Mouse (Mus musculus) kidney, postnatal 36 days (tissue): ENCODE data around the gene Zfhx3.
A peak's percentile ranks its signal among the peaks of the same experiment; 100 is the strongest.

Source experiments
- DNase-seq, 2 experiments: peaks; one replicate each; pipeline ENCODE4 v3.0.0; 2021 to 2022; ENCODE audit warnings: mixed read lengths in 2 of 2

Gene Zfhx3

GRCm38 (mm10) chr8:108689694-108690093 is 747.2 kb downstream of the Zfhx3 start:
- no peak for DNase-seq

DNA sequence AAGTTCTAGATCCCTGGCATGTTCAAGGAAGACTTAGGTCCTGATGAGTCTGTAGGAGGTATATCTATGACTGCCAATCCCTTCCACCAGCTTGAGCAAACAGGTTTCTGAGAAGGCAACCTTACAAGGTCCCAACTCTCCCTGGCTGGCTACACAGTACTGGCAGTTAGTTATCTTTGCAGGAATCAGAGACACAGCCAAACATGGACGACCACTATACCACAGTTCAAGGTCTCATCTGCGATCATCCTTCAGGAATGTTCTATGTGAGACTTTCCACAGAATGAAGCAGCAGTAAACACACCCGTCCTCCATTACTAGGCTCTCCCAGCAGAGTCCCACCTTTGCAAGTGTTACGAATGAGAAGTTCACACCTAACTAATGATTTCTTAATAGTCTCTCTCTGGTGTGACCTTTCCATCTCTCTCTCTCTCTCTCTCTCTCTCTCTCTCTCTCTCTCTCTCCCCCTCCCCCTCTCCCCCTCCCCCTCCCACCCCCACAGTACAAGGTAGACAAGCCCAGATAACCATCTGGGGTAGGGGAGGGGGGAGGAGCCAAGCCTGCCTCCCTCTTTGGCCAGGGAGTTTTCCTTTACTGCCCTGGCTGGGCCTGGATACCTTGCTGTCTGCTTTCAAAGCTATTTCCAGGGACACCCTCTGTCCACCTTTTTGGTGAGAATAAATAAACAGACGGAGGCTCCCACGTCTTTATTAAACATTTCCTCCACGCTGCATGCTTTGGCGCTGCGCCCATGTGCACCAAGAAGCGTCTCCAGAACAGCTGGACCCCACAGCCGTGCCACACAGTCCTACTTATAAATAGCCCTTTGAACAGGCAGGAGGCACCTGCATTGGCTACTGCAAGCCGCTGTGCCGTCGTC is 748.4 kb downstream of the Zfhx3 start:
- peak; percentile 46 to 58 for DNase-seq

- peak; percentile 57 to 71 for DNase-seq
Measured at GRCm38 (mm10) chr8:108691456-108692238, 749.2 kb downstream of the Zfhx3 start.

DNA sequence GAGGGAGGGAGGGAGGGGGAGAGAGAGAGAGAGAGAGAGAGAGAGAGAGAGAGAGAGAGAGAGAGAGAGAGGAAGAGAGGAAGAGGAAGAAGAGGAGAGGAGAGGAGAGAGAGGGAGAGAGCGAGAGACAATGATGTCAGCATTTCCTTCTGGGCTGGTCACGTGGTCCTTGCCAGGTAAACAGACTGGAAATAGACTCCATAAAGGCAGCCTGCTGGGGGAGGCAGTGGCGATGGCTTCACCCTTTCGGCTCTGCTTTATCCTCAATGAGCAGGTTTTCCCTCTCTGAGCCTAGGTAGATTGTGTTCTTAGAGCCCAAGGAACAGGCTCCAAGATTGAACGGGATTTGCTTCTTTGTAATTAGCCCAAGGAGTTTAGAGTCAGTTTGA is 749.8 kb downstream of the Zfhx3 start:
- peak; percentile 42 to 48 for DNase-seq

- DNase-seq, result no peak
Measured at GRCm38 (mm10) chr8:108692669-108693665, 750.5 kb downstream of the Zfhx3 start.

GRCm38 (mm10) chr8:108693841-108694240 is 751.4 kb downstream of the Zfhx3 start:
- no peak for DNase-seq

GRCm38 (mm10) chr8:108694516-108694915 is 752.1 kb downstream of the Zfhx3 start:
- no peak for DNase-seq

DNA sequence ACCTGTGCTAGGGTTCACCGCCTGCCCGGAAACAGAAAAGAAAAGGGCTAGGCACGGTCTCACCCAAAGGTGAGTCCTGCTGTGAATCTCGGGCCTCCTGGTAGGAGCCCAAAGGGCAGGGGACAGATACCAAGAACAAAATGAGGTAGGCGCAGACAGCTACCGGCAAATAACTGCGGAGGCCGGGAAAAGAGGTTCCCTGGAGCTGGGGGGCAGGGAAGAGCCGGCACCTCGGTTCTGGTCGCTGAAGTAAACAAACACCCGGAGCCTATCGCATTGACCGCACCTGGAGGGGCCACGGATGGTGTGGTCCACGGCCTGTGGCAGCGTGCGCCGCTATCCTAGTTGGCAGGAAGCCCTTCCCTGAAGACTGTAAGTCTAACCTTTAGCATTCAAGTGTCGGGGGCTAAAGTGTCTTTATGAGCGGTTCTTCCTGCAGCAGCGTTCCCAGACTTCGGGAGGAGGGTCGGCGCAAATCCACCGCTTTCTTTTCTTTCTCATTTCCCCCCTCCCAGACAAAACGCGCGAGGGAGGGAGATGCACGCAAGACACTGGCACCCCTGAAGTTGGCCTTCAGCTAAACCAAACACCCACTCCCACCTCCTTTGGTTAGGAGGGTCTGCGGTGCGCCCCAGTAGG is 752.9 kb downstream of the Zfhx3 start:
- DNase-seq, result no peak

DNA sequence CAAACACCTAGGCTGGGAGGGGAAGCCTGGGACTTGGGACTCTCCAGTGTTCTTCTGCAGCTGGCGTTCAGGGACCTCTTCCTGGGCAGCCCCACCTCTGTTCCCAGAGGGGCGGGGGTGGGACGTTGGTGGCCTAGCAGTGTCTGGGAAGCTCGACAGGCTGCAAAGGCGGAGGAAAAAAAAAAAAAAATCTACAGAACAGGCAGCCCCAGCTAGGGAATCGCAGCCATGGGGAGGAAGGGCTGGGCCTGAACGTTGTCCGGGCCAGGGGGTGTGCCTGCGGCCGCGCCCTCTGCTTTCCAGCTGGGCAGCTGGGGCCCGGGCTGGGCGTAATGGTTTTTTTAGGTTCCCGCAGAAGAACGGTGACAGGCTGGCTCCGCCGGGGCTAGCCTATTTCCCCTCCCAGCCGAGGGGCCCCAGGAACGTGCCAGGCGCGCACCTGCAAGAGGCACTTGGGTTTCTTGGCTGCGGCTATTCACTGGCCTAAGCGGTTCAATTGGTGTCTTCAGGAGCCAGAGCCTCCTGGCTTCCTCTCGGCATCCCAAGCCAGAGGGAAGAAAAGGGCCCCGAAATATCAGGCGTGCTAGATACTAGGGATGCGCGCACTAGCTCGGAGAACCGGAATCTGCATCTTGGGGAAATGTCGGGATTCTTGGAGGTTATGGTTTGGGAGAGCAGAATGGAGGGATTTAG is 753.6 kb downstream of the Zfhx3 start:
- peak; percentile 52 to 60 for DNase-seq

GRCm38 (mm10) chr8:108696631-108697410 is 754.4 kb downstream of the Zfhx3 start:
- no peak for DNase-seq

DNA sequence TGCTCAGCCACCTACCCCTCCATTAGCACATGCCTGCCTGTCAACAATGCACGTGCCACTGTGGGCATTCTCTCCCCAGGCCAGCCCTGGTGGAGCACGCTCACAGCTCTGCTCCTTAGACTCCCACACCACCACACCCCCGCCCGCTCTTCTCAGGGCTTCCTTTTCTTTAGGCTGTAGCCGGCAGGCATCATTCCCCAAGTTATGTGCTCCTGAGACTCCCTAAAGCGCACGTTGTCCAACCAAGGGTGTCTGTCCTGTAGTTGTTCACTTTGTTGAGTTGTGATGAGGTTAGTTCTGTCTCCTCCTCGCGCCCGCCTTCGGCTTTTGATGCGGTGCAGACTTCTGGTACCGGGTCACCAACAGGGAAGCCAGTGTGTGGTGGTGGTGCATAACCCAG is 755.1 kb downstream of the Zfhx3 start:
- peak in 1 of 2 experiments; percentile 33 for DNase-seq

DNA sequence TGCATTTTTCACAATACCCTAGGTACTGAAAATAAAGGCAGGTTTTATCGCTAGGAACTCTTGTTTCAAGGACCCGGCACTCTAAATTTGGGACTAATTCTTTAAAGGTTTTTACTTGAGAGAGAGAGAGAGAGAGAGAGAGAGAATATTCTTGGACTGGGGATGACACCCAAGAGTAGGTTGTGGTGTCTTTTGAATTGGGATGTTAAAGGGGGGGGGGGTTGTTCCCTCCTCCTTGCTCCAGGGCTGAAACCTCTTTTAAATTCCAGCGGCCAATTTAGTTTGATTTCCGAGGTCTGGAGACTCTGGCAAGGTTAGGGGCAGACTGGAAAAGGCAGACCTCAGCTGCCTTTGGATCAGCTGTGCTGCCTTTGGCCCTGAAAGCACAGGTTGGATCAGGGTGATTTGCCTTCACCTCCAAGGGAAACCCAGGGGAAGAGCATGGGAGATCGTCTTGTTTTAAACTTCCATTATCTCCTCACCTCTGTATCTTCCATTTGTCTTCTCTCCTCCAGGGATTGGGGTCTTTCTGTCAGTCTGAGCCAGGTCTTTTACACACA is 755.7 kb downstream of the Zfhx3 start:
- DNase-seq, result no peak

GRCm38 (mm10) chr8:108699011-108699410 is 756.6 kb downstream of the Zfhx3 start:
- no peak for DNase-seq

DNA sequence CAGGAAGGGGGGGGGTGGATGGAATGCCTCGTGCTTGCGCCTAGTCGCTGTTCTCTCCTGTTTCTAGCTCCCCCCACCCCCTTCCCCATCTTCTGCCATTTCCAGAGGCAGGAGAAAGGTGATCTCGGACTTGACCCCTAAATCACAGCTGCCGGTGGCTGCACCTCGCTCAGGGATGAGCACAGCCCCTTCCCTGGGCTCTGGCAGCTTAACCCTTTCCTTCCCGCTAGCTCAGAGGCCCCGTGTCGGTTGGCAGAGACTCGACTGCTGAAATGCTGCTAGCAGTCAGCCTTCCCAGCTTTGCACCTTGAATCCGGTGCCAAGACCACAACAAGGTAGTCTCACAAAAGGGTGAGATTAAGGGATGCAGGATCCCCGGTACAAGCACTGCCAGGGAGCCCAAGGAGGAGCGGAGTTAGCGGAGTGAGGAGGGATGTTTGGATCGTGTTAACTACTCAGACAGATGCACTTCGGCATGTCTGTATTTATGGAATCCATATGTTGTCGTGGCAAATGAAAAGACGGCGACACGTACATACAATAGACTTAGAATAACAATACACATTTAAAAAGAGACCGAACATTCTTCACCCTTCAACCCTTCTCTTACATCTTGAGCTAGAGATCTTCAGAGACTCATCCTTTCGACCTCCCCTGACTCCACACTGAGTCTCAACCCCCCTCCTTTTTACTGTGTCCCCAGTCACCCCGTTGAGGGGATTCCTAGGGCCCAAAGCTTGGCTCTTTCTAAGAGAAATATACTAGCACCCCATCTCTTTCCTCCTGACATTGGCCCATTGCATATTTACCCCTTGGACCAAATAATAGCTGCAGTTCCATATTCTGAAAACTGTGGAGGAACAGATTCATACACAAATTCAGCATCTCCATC is 757.3 kb downstream of the Zfhx3 start:
- no peak for DNase-seq

DNA sequence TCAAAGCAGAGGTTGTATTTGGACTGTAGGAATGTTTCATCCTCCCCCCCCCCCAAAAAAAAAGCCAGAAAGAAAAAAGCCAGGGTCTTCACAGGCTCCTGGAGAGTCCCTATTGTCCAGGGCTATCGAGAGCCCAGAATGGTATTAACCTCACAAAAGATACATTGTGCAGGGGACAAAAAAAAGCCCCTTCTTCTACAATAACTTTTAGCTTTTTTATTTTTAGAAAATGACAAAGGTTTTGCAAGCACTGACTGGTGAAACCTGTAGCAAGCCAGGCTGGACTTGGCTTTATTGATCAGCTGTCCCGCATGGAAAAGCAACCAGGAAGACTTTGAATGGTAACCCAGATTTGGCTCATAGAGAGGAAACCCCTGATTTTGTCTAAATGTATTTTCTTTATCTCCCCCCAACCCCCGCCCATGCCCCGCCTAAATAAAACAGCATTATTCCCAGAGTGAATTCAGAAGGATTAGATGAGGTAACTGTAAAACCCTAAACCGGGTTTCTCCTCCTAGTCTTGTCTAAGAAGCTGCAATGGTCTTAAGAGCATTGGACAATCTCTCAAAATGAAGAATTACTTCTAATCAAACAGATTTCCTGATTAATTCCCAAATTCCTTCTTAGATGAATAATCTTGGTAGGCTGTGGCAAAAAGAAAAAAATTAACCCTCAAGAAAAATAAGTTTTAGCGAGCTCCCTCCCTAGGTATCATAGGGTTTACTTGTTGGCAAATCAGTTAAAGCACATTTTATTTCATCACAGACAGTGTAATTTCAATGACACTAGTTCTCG is 759.1 kb downstream of the Zfhx3 start:
- DNase-seq, result no peak

DNA sequence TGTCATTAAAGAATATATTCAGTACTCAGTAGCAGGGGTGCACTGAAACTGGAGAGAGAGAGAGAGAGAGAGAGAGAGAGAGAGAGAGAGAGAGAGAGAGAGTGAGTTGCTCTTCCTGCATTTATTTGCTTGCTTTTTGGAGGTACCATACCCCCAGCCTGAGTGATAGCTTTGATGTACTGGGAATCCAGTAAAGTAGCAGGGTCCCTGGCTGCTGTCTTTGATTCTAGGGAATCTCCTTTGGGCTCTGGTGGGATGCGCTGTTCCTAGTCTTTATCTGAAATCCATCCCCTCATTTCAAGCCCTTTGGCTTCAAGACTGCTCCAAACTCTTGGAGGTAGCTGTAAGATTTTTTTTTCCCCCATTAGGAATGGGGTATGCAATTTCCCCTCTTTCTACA is 759.8 kb downstream of the Zfhx3 start:
- DNase-seq, result no peak

DNA sequence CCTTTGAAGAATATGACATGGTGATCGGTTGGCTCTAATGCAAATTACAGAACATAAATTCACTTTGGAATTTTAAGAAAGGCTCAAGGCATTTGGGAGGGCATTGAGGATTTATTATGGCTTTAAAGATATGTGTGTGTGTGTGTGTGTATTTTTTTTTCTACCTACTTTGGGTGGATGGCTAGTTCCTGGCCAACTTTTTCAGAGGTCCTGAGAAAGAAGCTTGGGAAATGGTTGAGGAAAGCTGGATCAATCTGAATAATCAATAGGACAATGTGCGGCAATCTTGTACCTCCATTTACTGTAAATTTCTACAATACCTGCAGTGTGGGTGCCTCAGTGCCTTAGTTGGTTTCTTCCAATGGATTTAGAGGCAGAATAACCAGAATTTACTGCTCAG is 763.3 kb downstream of the Zfhx3 start:
- no peak for DNase-seq

DNA sequence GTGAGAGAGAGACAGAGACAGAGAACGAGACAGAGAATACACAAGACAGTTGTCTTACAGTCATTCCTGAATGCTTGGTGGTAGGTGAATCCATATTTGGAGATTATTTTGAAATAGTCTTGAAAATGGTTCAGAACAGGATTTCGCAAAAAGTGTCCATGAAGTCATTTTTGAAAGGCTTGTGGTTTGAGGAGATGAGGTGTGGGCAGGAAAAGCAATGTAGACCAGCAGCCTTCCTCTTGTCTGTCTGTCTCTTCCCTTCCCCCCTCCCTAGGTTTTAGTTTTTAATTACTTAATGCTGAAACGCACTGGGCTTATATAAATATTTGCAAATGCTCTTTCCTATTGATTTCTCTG is 764.0 kb downstream of the Zfhx3 start:
- no peak for DNase-seq
